Mouse (Mus musculus) lung, postnatal 0 days (tissue): Measurements from ENCODE around the gene Aoc2.

Experiments
- CTCF ChIP-seq: IDR thresholded peaks from 2 replicates; pipeline ENCODE4 v1.5.1; 2016; ENCODE audit warnings: antibody characterized with exemption, mild to moderate bottlenecking
- EP300 ChIP-seq: IDR thresholded peaks from 2 replicates; pipeline ENCODE4 v1.6.1; 2016; ENCODE audit warnings: antibody characterized with exemption, mild to moderate bottlenecking, control low read depth

- TF ChIP-seq CTCF (peak; percentile 21; the same call in 1 of the 2 replicates), EP300 (no peak)
Measured at GRCm38 (mm10) chr11:101335685-101336084, 10.8 kb downstream of the Aoc2 start.
